Comparison of ENCODE assay signal across 13 mouse cellular contexts in the genomic region with DNA sequence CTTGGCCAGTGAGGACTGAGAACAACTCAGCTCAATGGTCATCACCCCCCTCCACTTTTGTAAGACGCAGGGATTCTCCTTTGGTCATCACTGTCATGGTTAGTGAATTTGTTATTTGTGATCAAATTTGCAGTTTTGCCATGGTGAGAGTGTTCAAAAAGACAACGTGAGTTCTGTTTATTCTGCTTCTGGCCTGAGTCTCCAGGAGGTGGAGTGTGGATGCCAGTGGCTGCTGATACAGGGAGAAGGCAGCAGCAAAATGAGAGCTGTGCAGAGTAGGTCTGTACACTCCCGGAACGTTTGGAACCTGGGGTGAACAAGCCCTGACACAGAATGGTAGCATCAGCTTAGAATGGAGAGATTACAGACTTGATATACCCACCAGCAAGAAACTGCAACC.
"Had no signal": no experiment of that assay in that cellular context is flagged by ENCODE, and none has a peak within 500 bp of the region (broad histone marks: within the 10 kb centered on the region; RNA-seq: fewer than 3 reads in every experiment).

No protein-coding gene starts in this region.

- H3K27me3 ChIP-seq: limb, embryonic 12.5 days; limb, embryonic 15.5 days; midbrain, embryonic 13.5 days had no signal

- H3K4me1 ChIP-seq: limb, embryonic 12.5 days; limb, embryonic 15.5 days had no signal

- H3K4me3 ChIP-seq: limb, embryonic 12.5 days; limb, embryonic 15.5 days; midbrain, embryonic 13.5 days had no signal

- H3K27ac ChIP-seq: limb, embryonic 12.5 days; limb, embryonic 15.5 days; liver, embryonic 14.5 days; macrophage; midbrain, embryonic 13.5 days; stomach, postnatal 0 days had no signal

- DNase-seq: kidney, postnatal 14 days; kidney, postnatal 4 days; left cerebral cortex, postnatal 4 days; liver, postnatal 0 days; lung, embryonic 14.5 days; thymus, adult 2 months; thymus, postnatal 25 days had no signal
